Mouse (Mus musculus) cerebellum, adult (tissue): ENCODE data around the gene Rgcc.

Experiments
- ATAC-seq: cut with Nextera tagmentation; 2 replicates; pipeline ENCODE4 v1.9.2; 2017; ENCODE audit warnings: mild to moderate bottlenecking, moderate library complexity, mixed read lengths; ENCODE audit not compliant: insufficient number of reproducible peaks, low FRiP score, low TSS enrichment

Gene Rgcc

GRCm38 (mm10) chr14:79251727-79252285, 49.6 kb downstream of the Rgcc start:
- ATAC-seq: no peak

GRCm38 (mm10) chr14:79244571-79244970, 56.9 kb downstream of the Rgcc start:
- ATAC-seq: peak; percentile 50; the same call in 1 of the 2 replicates

GRCm38 (mm10) chr14:79243038-79243883, 58.2 kb downstream of the Rgcc start:
- ATAC-seq: no peak

- ATAC-seq: no peak
Observed at GRCm38 (mm10) chr14:79242386-79242720, 59.1 kb downstream of the Rgcc start.

GRCm38 (mm10) chr14:79241656-79242385, 59.6 kb downstream of the Rgcc start:
- ATAC-seq: no peak

- ATAC-seq: no peak
Observed at GRCm38 (mm10) chr14:79241057-79241570, 60.3 kb downstream of the Rgcc start.

- ATAC-seq: no peak
Observed at GRCm38 (mm10) chr14:79239402-79239801, 62.0 kb downstream of the Rgcc start.
